Mouse (Mus musculus) C2C12 (cell line): ENCODE measurements around the gene Gpr180. TPM values are rescaled to one million over a fixed set of nuclear protein-coding genes. Genes with fewer than 3 reads are reported as not detected.
A peak's percentile ranks its signal among the peaks of the same experiment; 100 is the strongest.

Experiments
- H3K27me3 ChIP-seq: one replicate; pipeline ENCODE4 v1.6.1; 2011; ENCODE audit not compliant: control insufficient read depth, insufficient read depth, insufficient read length
- H3K36me3 ChIP-seq: one replicate; pipeline ENCODE4 v1.6.1; 2011; ENCODE audit not compliant: control insufficient read depth, insufficient read depth
- H3K4me3 ChIP-seq: one replicate; pipeline ENCODE4 v1.5.1; 2011; ENCODE audit warnings: mild to moderate bottlenecking, control low read depth; ENCODE audit not compliant: poor library complexity, insufficient read depth, severe bottlenecking
- H3K79me2 ChIP-seq: one replicate; pipeline ENCODE4 v1.6.1; 2011; ENCODE audit not compliant: control insufficient read depth, insufficient read depth
- H3K79me3 ChIP-seq: one replicate; pipeline ENCODE4 v1.6.1; 2011; ENCODE audit warnings: low read depth, control low read depth
- H3ac ChIP-seq: one replicate; pipeline ENCODE3; 2011; ENCODE audit warnings: low read depth; ENCODE audit not compliant: control insufficient read depth, insufficient read length
- CEBPB ChIP-seq: IDR thresholded peaks from one replicate; pipeline ENCODE4 v1.6.1; 2011; ENCODE audit warnings: low read depth, mild to moderate bottlenecking, control low read depth, moderate library complexity
- CTCF ChIP-seq: IDR thresholded peaks from one replicate; pipeline ENCODE4 v1.5.1; 2011; ENCODE audit not compliant: control insufficient read depth, insufficient read depth, insufficient read length
- FOSL1 ChIP-seq: IDR thresholded peaks from one replicate; pipeline ENCODE4 v1.8.0; 2011; ENCODE audit warnings: mild to moderate bottlenecking, low read length; ENCODE audit not compliant: poor library complexity, insufficient read depth, severe bottlenecking
- MAX ChIP-seq: IDR thresholded peaks from one replicate; pipeline ENCODE4 v1.6.1; 2011; ENCODE audit warnings: mild to moderate bottlenecking, control low read depth
- MYOD1 ChIP-seq: IDR thresholded peaks from one replicate; pipeline ENCODE4 v1.6.1; 2011; ENCODE audit warnings: low read depth; ENCODE audit not compliant: control insufficient read depth, insufficient read length
- MYOG ChIP-seq: IDR thresholded peaks from one replicate; pipeline ENCODE4 v1.6.1; 2011; ENCODE audit not compliant: control insufficient read depth, insufficient read length; ENCODE audit errors: extremely low read depth
- USF1 ChIP-seq: IDR thresholded peaks from one replicate; pipeline ENCODE4 v1.6.1; 2011; ENCODE audit warnings: low read depth, mild to moderate bottlenecking, control low read depth, moderate library complexity
- polyA plus RNA-seq: library from polyadenylated mRNA; unstranded; fragments of >200 nt; fragmentation: generic; extraction: Trizol; gene quantifications from one replicate; pipeline ENCODE4 v1.2.1, GENCODE M21; 2012; ENCODE audit warnings: missing spikeins

The Gpr180 gene
- polyA plus RNA-seq, 1 experiment: 24.4 TPM

GRCm38 (mm10) chr14:118131472-118131871, 5.5 kb upstream of the Gpr180 start:
- Histone ChIP-seq H3K79me2 (peaks cover 28% of the 10 kb centered on the region), H3K27me3 (no peaks in the 10 kb centered on the region), H3K4me3 (peak overlapping the region; percentile 97), H3K36me3 (peaks cover 28% of the 10 kb centered on the region), H3K79me3 (peaks cover 13% of the 10 kb centered on the region), H3ac (peak overlapping the region; percentile 0)
- TF ChIP-seq CEBPB: no peak
- no peak for TF ChIP-seq USF1
- TF ChIP-seq FOSL1: no peak
- TF ChIP-seq MYOG: no peak
- TF ChIP-seq CTCF: no peak
- no peak for TF ChIP-seq MYOD1
- no peak for TF ChIP-seq MAX

DNA sequence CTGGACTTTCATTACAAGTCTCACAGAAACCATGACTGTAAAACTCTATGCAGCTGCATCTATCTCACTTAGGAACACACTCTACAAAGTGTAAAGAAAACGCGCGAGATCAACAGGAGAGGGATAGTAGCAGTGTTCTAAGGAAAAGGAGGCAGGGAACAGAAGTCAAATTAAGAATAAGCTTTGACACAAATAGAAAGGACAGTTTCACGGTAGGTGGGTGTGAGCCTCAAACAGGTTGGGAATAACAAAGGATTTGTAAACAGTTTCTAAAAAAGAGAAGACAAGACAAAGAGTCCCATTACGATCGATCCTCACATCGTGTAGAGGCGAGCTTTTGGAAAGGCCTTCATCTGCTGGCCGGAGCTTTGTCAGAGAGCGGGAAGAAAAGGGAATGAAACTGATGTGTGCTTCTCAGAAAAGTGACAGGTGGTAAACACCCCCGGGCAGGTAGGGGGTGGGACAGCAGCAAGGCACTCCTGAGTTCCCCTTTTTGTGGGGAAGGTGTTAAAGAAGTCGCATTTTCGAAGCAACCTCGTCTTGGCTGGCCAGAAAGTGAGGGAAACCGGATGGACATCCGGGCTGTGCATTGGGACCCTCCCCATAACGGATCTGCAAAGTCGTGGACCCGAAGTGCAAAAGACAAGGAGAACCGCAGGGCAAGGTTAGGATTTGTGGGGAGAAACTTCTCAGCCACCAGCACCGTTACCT, 4.9 kb upstream of the Gpr180 start:
- Histone ChIP-seq H3K79me3 (peaks cover 13% of the 10 kb centered on the region), H3ac (peak overlapping the region; percentile 85), H3K36me3 (peaks cover 22% of the 10 kb centered on the region), H3K4me3 (peak overlapping the region; percentile 97), H3K79me2 (peaks cover 24% of the 10 kb centered on the region), H3K27me3 (no peaks in the 10 kb centered on the region)
- TF ChIP-seq MYOG (no peak), CEBPB (no peak), CTCF (no peak), MYOD1 (no peak), FOSL1 (no peak), MAX (no peak), USF1 (no peak)

- no peak for TF ChIP-seq USF1
- TF ChIP-seq CEBPB: no peak
- TF ChIP-seq MAX: no peak
- no peak for TF ChIP-seq MYOD1
- TF ChIP-seq CTCF: no peak
- no peak for TF ChIP-seq MYOG
- TF ChIP-seq FOSL1: no peak
- Histone ChIP-seq H3ac (peak within 1 kb of the TSS; percentile 85), H3K79me2 (peaks cover 28% of the 10 kb centered on the region)
Measured at GRCm38 (mm10) chr14:118132642-118132977, 4.3 kb upstream of the Gpr180 start, which contains the start of gene Tgds. Tgds (minus strand) TSS chr14:118132755.

GRCm38 (mm10) chr14:118137487-118137886, 529 bp downstream of the Gpr180 start:
- peaks cover 10% of the 10 kb centered on the region for H3K79me2 ChIP-seq
- peak overlapping the region; percentile 92 for H3ac ChIP-seq
- H3K27me3 ChIP-seq: no peaks in the 10 kb centered on the region
- TF ChIP-seq CEBPB (no peak), MYOD1 (no peak), CTCF (no peak), USF1 (no peak), FOSL1 (no peak), MAX (no peak), MYOG (no peak)
- no peaks in the 10 kb centered on the region for H3K79me3 ChIP-seq
- H3K4me3 ChIP-seq: peak overlapping the region; percentile 53
- peaks cover 25% of the 10 kb centered on the region for H3K36me3 ChIP-seq

More at GRCm38 (mm10) chr14:118132642-118132977, 4.3 kb upstream of the Gpr180 start, which contains the start of gene Tgds:
- H3K79me3 ChIP-seq: peaks cover 13% of the 10 kb centered on the region
- peak within 1 kb of the TSS; percentile 97 for H3K4me3 ChIP-seq
- no peaks in the 10 kb centered on the region for H3K27me3 ChIP-seq
- peaks cover 17% of the 10 kb centered on the region for H3K36me3 ChIP-seq

DNA sequence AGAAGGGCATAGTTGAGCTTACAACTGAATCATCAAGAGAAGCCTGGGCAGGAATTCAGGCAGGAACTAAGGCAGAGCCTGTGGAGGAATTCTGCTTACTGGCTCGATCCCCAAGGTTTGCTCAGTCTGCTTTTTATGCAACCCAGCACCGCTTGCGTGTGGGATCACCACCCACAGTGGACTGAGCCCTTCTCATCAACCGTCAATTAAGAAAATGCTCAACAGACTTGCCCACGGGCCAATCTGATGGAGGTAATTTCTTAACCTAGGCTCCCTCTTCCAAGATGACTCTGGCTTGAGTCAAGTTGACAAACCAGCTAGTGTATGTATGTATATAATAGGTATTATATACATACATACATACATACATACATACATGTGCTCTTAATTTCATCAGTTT, 5.3 kb downstream of the Gpr180 start:
- Histone ChIP-seq H3ac (no peak overlapping the region), H3K4me3 (no peak overlapping the region), H3K79me2 (peaks cover 8% of the 10 kb centered on the region), H3K27me3 (no peaks in the 10 kb centered on the region), H3K36me3 (peaks cover 27% of the 10 kb centered on the region), H3K79me3 (no peaks in the 10 kb centered on the region)
- TF ChIP-seq CEBPB (no peak), FOSL1 (no peak), USF1 (no peak), MYOG (no peak), MAX (no peak), CTCF (no peak), MYOD1 (no peak)
